Mouse (Mus musculus): ENCODE measurements around the gene Dhdds. TPM values are rescaled to one million over a fixed set of nuclear protein-coding genes. Genes with fewer than 3 reads are reported as not detected.

The Dhdds gene
- total RNA-seq, 2 experiments from 2014 or later, result 57.8 to 62.6 TPM

GRCm38 (mm10) chr4:133956358-133956757 lies 44.4 kb downstream of the Dhdds start:
- no peak for DNase-seq

GRCm38 (mm10) chr4:133946736-133947135 lies 54.0 kb downstream of the Dhdds start:
- no peak for DNase-seq

GRCm38 (mm10) chr4:133943791-133944190 lies 56.9 kb downstream of the Dhdds start:
- DNase-seq, result no peak

- no peak for DNase-seq
Measured at GRCm38 (mm10) chr4:133942679-133943078, 58.0 kb downstream of the Dhdds start.

- no peak for DNase-seq
Measured at GRCm38 (mm10) chr4:133941576-133941975, 59.1 kb downstream of the Dhdds start.

GRCm38 (mm10) chr4:133940386-133941260 lies 60.1 kb downstream of the Dhdds start:
- no peak for DNase-seq

GRCm38 (mm10) chr4:133938077-133938476 lies 62.6 kb downstream of the Dhdds start:
- DNase-seq, result no peak

- DNase-seq, result no peak
Measured at GRCm38 (mm10) chr4:133931785-133932184, 68.9 kb downstream of the Dhdds start.

- no peak for DNase-seq
Measured at GRCm38 (mm10) chr4:133931349-133931748, 69.4 kb downstream of the Dhdds start.

- DNase-seq, result no peak
Measured at GRCm38 (mm10) chr4:133929278-133929670, 71.4 kb downstream of the Dhdds start.

- DNase-seq, result no peak
Measured at GRCm38 (mm10) chr4:133928576-133929277, 72.0 kb downstream of the Dhdds start.

GRCm38 (mm10) chr4:133925204-133925603 lies 75.5 kb downstream of the Dhdds start:
- no peak for DNase-seq

- no peak for DNase-seq
Measured at GRCm38 (mm10) chr4:133923743-133924142, 77.0 kb downstream of the Dhdds start.

Other genes with a start within 250 kb of the Dhdds start
- gene Arid1a, start 244.1 kb downstream of the Dhdds start, total RNA-seq (2021), result 10 to 100 TPM; 75.1 to 87.6 TPM
- gene Rps6ka1, start 113.1 kb downstream of the Dhdds start, total RNA-seq (2021), result 10 to 100 TPM in 1 of 2 experiments, 1 to 10 TPM in 1; 9.6 to 11.3 TPM
- 100 to 1,000 TPM; 119 to 123 TPM for gene Hmgn2, start 32.3 kb downstream of the Dhdds start, total RNA-seq (2021)
- not detected for gene Lin28a, start 17.9 kb upstream of the Dhdds start, total RNA-seq (2021)
- gene Zfp683, start 52.9 kb upstream of the Dhdds start, total RNA-seq (2021), result not detected
- 1 to 10 TPM; 1.2 to 1.8 TPM for gene Crybg2, start 59.9 kb upstream of the Dhdds start, total RNA-seq (2021)
- gene Cd52, start 94.2 kb upstream of the Dhdds start, total RNA-seq (2021), result 1 to 10 TPM in 1 of 2 experiments, not detected in 1; 1.1 TPM
- 10 to 100 TPM; 32.8 to 34.7 TPM for gene Ubxn11, start 101.7 kb upstream of the Dhdds start, total RNA-seq (2021)
- 100 to 1,000 TPM; 234 to 264 TPM for gene Sh3bgrl3, start 127.9 kb upstream of the Dhdds start, total RNA-seq (2021)
- gene Cep85, start 186.2 kb upstream of the Dhdds start, total RNA-seq (2021), result 10 to 100 TPM; 16.1 to 17.5 TPM
- not detected for gene Gm7534, start 202.1 kb upstream of the Dhdds start, total RNA-seq (2021)
- not detected for gene Catsper4, start 226.5 kb upstream of the Dhdds start, total RNA-seq (2021)
- gene Cnksr1, start 237.5 kb upstream of the Dhdds start, total RNA-seq (2021), result under 1 TPM; 0.35 to 0.58 TPM
- gene E130218I03Rik, start 242.7 kb upstream of the Dhdds start, total RNA-seq (2021), result not detected
- gene Zfp593, start 244.7 kb upstream of the Dhdds start, total RNA-seq (2021), result 10 to 100 TPM; 10.2 to 11.4 TPM
- not detected for gene Gm30191, start 246.0 kb upstream of the Dhdds start, total RNA-seq (2021)

Measured in layer of hippocampus, postnatal 36 days (tissue).